Mouse (Mus musculus) embryonic facial prominence, embryonic 10.5 days (tissue): ENCODE measurements around the gene Tbc1d8. TPM values are rescaled to one million over a fixed set of nuclear protein-coding genes. Genes with fewer than 3 reads are reported as not detected.
A peak's percentile ranks its signal among the peaks of the same experiment; 100 is the strongest.

Experiments
- DNase-seq: peaks from one replicate; pipeline ENCODE4 v3.0.0-alpha.2; 2017; ENCODE audit warnings: low spot score
- H3K27ac ChIP-seq: fragments of 300-500 bp; sonication (generic); replicated peaks from 2 replicates; pipeline ENCODE4 v1.5.1; 2016; ENCODE audit warnings: mild to moderate bottlenecking
- H3K27me3 ChIP-seq: fragments of 300-500 bp; sonication (generic); replicated peaks from 2 replicates; pipeline ENCODE4 v1.6.1; 2016; ENCODE audit warnings: low read depth, mild to moderate bottlenecking; ENCODE audit not compliant: poor library complexity, severe bottlenecking
- H3K36me3 ChIP-seq: fragments of 300-500 bp; sonication (generic); replicated peaks from 2 replicates; pipeline ENCODE4 v1.6.1; 2016; ENCODE audit warnings: mild to moderate bottlenecking, moderate library complexity
- H3K4me1 ChIP-seq: fragments of 300-500 bp; sonication (generic); 2 replicates; pipeline ENCODE4 v1.6.1; 2016
- H3K4me3 ChIP-seq: fragments of 300-500 bp; sonication (generic); 2 replicates; pipeline ENCODE4 v1.5.1; 2016; ENCODE audit warnings: mild to moderate bottlenecking, moderate library complexity
- H3K9me3 ChIP-seq: fragments of 300-500 bp; sonication (generic); 2 replicates; pipeline ENCODE4 v1.6.1; 2016; ENCODE audit warnings: mild to moderate bottlenecking
- WGBS: fragments of 180-500 bp; shearing (Covaris S2); methylation state at CpG from one replicate; pipeline ENCODE4 v1.1.7; 2016; 5-methylcytosine and 5-hydroxymethylcytosine counted together
- polyA plus RNA-seq: library from polyadenylated mRNA; unstranded; fragments of >200 nt; fragmentation: Nextera tagmentation; extraction: Ambion mirVana; gene quantifications from 2 replicates; pipeline ENCODE4 v1.2.1, GENCODE M21; 2016

The Tbc1d8 gene
- polyA plus RNA-seq, 1 experiment from 2014 or later: 5.2 TPM

DNA sequence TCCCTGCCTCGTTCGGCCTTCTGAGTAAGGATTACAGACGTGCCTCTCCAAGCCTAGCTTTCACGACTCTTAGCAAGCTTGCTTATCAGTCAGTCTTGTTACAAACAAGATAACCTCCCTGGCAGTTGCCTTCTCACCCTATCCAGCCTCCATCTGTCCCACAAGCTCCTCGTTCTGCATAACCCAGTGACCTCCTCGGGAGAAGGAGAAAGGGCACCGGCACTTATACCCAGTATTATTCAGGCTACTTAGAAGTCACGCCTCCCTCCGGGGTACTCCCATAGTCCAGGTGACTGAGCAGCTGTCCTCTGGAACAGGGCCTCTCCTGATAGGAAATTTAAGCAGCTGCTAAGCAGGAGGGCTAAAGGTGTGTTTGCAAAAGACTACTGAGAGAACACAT lies 48.5 kb downstream of the Tbc1d8 start:
- no peak overlapping the region for H3K4me3 ChIP-seq
- DNase-seq: no peak
- no peaks in the 10 kb centered on the region for H3K27me3 ChIP-seq
- H3K27ac ChIP-seq: no peak overlapping the region
- H3K36me3 ChIP-seq: no peaks in the 10 kb centered on the region
- no peaks in the 10 kb centered on the region for H3K9me3 ChIP-seq
- no peaks in the 10 kb centered on the region; the same call in 1 of the 2 replicates for H3K4me1 ChIP-seq
- 74% methylated on average over 9 of the region's 9 CpGs for WGBS

DNA sequence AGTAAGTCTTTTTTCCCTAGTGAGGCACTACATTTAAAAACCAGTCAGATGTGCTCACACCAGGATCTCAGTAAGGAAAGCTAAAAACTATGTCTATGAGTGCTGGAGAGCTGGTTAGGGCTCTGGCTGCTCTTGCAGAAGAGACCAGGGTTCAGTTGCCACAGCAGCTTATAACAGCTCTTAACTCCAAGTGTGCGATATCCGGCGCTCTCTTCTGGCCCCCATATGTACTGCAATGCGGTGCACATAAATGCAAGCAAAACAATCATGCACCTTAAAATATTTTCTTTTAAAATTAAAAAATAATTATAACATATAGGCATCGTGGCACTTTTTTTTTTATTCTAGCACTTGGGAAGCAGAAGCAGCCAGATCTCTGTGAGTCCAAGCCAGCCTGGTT lies 49.5 kb downstream of the Tbc1d8 start:
- no peaks in the 10 kb centered on the region; the same call in 1 of the 2 replicates for H3K4me1 ChIP-seq
- H3K27me3 ChIP-seq: no peaks in the 10 kb centered on the region
- H3K27ac ChIP-seq: no peak overlapping the region
- H3K4me3 ChIP-seq: no peak overlapping the region
- no peak for DNase-seq
- no peaks in the 10 kb centered on the region for H3K9me3 ChIP-seq
- H3K36me3 ChIP-seq: no peaks in the 10 kb centered on the region
- 93% methylated on average over 5 of the region's 5 CpGs for WGBS

DNA sequence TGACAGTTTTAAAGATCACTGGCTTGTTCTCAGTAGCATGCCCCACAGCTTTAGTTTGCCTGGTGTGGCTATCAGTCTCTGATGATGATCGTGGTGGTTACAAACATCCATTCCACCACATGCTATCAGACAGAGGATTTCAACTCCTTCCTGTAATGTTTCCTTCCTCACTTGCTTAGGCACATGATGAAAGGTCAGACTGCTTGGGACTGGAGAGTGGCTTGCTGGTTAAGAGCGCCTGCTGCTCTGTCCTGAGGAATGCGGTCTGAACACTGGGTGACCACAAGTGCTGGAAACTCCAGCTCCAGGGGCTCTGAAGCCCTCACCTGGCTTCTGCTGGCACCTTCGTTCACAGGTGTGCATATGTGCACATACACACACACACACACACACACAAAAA lies 50.3 kb downstream of the Tbc1d8 start:
- Histone ChIP-seq H3K9me3 (no peaks in the 10 kb centered on the region), H3K27ac (no peak overlapping the region), H3K36me3 (no peaks in the 10 kb centered on the region), H3K27me3 (no peaks in the 10 kb centered on the region), H3K4me3 (no peak overlapping the region), H3K4me1 (no peaks in the 10 kb centered on the region; the same call in 1 of the 2 replicates)
- no peak for DNase-seq
- 75% methylated on average over 4 of the region's 4 CpGs for WGBS

DNA sequence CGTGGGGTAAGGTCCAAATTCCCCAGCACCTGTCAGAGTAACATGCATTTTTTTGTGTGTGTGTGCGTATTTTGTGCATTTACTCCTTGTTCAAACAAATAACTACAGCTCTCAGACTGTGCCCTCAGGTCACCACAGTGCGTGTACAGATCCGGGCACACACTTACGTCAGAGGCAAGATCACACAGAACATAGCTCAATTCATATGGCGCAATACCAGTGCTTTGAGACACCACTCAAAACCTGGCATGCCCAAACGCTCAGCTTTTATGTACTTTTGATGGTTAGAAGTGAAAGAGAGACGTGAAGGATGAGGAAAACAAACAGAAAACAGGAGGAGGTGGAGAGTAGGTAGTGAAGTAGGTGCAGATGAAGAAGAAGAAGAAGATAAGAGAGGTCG lies 53.1 kb downstream of the Tbc1d8 start:
- Histone ChIP-seq H3K4me1 (no peaks in the 10 kb centered on the region; the same call in none of the 2 replicates), H3K4me3 (no peak overlapping the region), H3K27ac (no peak overlapping the region), H3K36me3 (no peaks in the 10 kb centered on the region), H3K27me3 (no peaks in the 10 kb centered on the region), H3K9me3 (no peaks in the 10 kb centered on the region)
- WGBS: 90% methylated on average over 9 of the region's 9 CpGs
- DNase-seq: no peak

DNA sequence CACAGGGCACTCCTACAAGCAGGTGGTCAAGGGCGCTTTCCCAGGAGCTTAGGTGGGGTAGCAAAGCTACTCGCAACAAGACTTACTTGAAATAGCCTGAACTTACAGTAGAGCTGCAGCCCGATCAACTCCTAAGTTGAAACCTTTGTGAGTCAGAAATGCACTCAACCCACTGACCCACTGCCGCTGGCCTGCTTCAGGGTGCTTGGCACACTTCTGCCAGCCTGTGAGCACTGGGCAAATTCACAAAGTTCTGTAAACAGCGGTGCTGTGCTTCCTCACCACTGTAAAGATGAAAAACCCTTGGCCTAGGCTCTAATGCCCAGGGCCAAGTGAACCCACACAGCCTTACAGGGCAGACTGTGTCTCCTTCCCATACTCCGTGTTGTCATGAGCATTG lies 57.6 kb downstream of the Tbc1d8 start:
- H3K27ac ChIP-seq: no peak overlapping the region
- no peaks in the 10 kb centered on the region for H3K27me3 ChIP-seq
- DNase-seq: no peak
- no peaks in the 10 kb centered on the region for H3K9me3 ChIP-seq
- WGBS: 89% methylated on average over 6 of the region's 6 CpGs
- H3K4me3 ChIP-seq: no peak overlapping the region
- peaks cover 15% of the 10 kb centered on the region for H3K4me1 ChIP-seq
- H3K36me3 ChIP-seq: no peaks in the 10 kb centered on the region

DNA sequence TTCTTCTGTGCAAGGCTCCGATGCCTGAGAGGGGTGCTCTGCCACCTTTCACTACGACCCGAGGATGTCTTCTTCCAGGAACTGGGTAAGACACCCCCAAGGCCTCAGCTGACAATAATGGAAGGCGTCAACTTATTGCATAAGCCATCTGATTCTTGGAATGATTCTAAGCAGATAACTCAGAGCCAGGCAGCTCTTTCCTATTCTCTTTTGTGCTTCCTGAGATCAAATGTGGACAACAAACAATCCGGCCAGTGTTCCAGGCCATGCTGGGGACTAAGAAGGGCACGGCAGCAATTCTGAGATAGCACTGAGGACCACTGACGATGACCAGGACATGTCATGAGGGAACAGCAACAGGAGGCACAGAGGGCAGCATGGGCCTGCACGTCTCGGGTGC lies 59.7 kb downstream of the Tbc1d8 start:
- no peak overlapping the region for H3K27ac ChIP-seq
- 79% methylated on average over 9 of the region's 9 CpGs for WGBS
- DNase-seq: no peak

DNA sequence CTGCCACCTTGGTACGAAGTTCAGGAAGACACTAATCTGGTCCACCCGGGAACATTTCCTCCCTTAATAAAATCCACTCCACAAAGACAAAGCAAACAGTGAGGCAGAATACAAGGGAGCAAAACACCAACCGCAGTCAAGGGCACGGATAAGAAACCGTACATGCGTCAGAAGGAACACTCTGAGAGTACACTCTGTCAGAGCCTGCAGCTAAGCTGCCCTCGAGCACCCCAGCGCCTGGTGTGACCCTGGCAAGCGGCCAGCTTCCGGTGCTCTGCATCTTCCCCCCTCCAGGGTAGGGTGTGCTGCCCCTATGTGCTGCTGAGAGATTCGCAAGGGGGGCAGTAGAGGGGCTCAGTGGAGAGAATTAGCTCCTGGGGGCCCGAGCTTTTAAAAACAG lies 60.7 kb downstream of the Tbc1d8 start:
- Histone ChIP-seq H3K27me3 (no peaks in the 10 kb centered on the region), H3K4me1 (peaks cover 15% of the 10 kb centered on the region), H3K27ac (peak overlapping the region; percentile 40; the same call in 1 of the 2 replicates), H3K36me3 (no peaks in the 10 kb centered on the region), H3K4me3 (no peak overlapping the region), H3K9me3 (no peaks in the 10 kb centered on the region)
- peak; percentile 58 for DNase-seq
- 25% methylated on average over 12 of the region's 12 CpGs for WGBS

More for the DNA sequence above, 59.7 kb downstream of the Tbc1d8 start:
- H3K27me3 ChIP-seq: no peaks in the 10 kb centered on the region
- no peaks in the 10 kb centered on the region for H3K9me3 ChIP-seq
- H3K4me3 ChIP-seq: no peak overlapping the region
- peaks cover 15% of the 10 kb centered on the region for H3K4me1 ChIP-seq
- H3K36me3 ChIP-seq: no peaks in the 10 kb centered on the region

DNA sequence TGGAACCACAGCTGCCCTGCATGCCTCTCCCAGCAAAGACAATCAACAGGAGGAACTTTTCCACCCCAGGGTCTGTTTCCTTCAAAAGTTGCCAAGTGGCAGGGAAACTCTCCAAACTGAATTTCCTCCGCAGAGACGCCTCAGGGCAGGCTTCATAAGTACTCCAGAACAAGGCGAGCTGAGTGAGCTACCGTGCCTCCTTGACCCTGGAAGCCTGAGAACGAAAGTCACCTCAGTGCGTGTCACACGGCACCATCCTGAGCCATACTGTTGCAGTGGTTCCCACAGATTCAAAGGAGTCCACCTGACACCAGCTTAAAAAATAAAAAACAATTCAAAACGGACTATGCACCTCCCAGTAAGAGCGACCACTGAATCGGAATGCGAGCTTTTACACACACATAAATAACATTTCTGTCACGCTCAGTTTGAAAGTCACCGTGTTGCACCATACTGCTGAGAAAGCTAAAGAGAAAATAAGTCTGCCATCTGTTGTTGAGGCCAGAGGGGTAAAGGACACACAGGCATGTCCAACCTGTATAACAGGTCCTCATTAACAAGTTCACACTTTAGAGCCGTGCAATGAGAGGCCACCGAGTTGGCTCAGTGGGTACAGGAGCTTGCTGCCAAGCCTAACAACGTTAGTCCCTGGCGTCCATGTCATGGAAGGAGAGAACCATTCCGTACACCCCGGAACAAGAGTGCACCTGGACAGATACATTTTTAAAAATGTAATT lies 68.3 kb downstream of the Tbc1d8 start:
- no peaks in the 10 kb centered on the region for H3K27me3 ChIP-seq
- no peak overlapping the region for H3K27ac ChIP-seq
- H3K4me1 ChIP-seq: peaks cover 11% of the 10 kb centered on the region; the same call in 1 of the 2 replicates
- no peak overlapping the region for H3K4me3 ChIP-seq
- H3K36me3 ChIP-seq: no peaks in the 10 kb centered on the region
- WGBS: 81% methylated on average over 19 of the region's 19 CpGs
- no peaks in the 10 kb centered on the region for H3K9me3 ChIP-seq
- DNase-seq: no peak

DNA sequence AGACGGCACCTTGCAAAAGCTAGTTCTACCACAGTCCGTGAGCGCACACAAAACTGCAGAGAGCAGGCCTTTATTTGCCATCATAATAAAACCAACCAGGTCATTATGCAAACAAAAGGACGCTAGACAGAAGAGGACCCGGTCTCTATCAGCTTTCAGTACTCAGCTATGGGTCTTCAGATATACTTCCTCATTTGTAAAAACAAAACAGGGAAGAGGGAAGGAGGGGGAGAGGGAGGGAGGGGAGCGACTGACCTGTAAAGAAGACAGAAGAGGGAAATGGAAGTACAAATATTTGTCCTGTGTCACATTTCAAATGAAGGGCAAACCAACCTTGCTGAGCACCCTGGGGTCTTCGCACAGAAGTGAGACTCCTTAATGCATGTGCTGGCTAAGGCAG lies 69.9 kb downstream of the Tbc1d8 start:
- H3K9me3 ChIP-seq: no peaks in the 10 kb centered on the region
- no peak overlapping the region for H3K4me3 ChIP-seq
- no peak overlapping the region for H3K27ac ChIP-seq
- WGBS: 74% methylated on average over 7 of the region's 7 CpGs
- H3K36me3 ChIP-seq: no peaks in the 10 kb centered on the region
- peaks cover 11% of the 10 kb centered on the region; the same call in 1 of the 2 replicates for H3K4me1 ChIP-seq
- no peaks in the 10 kb centered on the region for H3K27me3 ChIP-seq
- no peak for DNase-seq

DNA sequence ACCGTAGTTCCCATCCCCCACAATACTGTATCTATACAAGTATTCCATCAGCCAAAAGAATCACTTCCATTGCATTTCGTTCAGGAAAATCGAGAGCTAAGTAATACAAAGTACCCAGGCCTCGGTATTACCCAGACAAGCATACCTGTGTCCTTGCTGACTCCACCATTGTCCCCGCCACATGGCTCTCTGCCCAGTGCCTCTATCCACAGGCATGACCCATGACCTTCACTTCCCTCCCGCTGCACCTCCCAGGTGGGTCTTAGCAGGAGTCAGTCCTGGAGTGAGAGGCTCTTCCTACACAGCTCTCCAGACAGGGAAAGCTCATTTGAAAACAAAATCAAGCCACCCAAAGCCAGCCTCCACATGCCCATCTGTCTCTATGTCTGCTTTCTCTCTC lies 70.4 kb downstream of the Tbc1d8 start:
- no peak for DNase-seq
- no peaks in the 10 kb centered on the region for H3K36me3 ChIP-seq
- H3K4me3 ChIP-seq: no peak overlapping the region
- no peaks in the 10 kb centered on the region for H3K9me3 ChIP-seq
- H3K27ac ChIP-seq: no peak overlapping the region
- no peaks in the 10 kb centered on the region for H3K27me3 ChIP-seq
- 90% methylated on average over 6 of the region's 6 CpGs for WGBS
- H3K4me1 ChIP-seq: peaks cover 11% of the 10 kb centered on the region; the same call in 1 of the 2 replicates

DNA sequence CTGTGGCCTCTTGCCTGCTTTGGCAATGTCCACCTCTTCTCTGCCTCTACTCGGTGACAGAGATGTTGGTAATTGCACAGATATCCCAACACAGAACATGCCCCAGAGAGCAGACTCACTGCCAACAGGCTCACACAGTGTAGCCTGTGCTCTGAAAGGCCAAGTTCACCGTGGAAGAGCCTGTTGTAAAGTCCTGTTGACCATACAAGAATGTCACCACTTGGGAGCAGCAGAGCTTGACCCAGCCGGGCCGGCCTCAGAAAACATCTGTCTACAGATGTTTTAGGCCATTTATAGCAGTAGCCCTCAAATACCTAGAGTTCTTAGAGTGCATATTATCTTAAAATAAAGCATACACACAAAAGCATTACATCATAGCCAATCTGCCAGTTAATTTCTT lies 71.4 kb downstream of the Tbc1d8 start:
- H3K36me3 ChIP-seq: no peaks in the 10 kb centered on the region
- no peak overlapping the region for H3K4me3 ChIP-seq
- H3K27ac ChIP-seq: no peak overlapping the region
- peaks cover 11% of the 10 kb centered on the region; the same call in 1 of the 2 replicates for H3K4me1 ChIP-seq
- no peaks in the 10 kb centered on the region for H3K9me3 ChIP-seq
- 86% methylated on average over 4 of the region's 4 CpGs for WGBS
- H3K27me3 ChIP-seq: no peaks in the 10 kb centered on the region
- DNase-seq: no peak

DNA sequence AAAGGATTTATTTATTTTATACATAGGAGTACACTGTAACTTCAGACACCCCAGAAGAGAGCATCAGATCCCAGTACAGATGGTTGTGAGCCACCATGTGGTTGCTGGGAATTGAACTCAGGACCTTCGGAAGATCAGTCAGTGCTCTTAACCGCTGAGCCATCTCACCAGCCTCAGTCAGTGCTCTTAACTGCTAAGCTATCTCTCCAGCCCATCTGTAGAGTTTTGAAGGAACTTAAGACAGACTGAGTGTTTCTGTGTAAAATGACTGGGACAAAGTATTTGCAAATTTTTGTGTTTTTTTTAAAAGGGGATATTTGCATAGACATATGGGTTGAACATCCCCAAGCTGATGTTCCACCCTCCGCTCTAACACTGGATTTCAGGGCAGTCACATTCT lies 78.4 kb downstream of the Tbc1d8 start:
- Histone ChIP-seq H3K27ac (no peak overlapping the region), H3K9me3 (peaks cover 5% of the 10 kb centered on the region; the same call in 1 of the 2 replicates), H3K4me3 (no peak overlapping the region), H3K4me1 (no peaks in the 10 kb centered on the region), H3K27me3 (no peaks in the 10 kb centered on the region), H3K36me3 (peaks cover 7% of the 10 kb centered on the region; the same call in 1 of the 2 replicates)
- DNase-seq: no peak
- 93% methylated on average over 3 of the region's 3 CpGs for WGBS

DNA sequence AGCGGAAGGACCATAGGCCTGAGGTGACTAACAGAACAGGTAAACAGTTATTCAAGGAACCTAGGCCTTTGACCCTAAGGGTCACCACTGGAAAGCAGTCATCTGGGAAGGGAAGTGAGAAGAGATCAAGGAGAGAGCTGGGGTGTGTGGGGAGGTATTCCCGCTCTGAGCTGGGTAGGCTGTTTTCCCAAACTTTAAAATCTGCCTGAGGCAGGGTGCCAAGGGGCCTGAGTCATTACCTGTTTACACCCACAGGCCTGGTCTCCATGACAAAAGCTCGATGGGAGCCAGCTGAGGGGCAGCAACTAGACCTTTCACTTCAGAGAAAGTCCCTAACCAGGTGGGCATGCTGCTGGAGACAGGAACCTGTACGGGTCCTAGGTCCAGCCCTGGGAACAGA lies 79.3 kb downstream of the Tbc1d8 start:
- Histone ChIP-seq H3K27ac (no peak overlapping the region), H3K4me3 (no peak overlapping the region), H3K27me3 (no peaks in the 10 kb centered on the region), H3K4me1 (no peaks in the 10 kb centered on the region), H3K36me3 (peaks cover 7% of the 10 kb centered on the region; the same call in 1 of the 2 replicates), H3K9me3 (peaks cover 5% of the 10 kb centered on the region; the same call in 1 of the 2 replicates)
- DNase-seq: no peak
- WGBS: 72% methylated on average over 4 of the region's 4 CpGs
